Mouse (Mus musculus): Measurements from ENCODE around the gene Mst1.

DNA sequence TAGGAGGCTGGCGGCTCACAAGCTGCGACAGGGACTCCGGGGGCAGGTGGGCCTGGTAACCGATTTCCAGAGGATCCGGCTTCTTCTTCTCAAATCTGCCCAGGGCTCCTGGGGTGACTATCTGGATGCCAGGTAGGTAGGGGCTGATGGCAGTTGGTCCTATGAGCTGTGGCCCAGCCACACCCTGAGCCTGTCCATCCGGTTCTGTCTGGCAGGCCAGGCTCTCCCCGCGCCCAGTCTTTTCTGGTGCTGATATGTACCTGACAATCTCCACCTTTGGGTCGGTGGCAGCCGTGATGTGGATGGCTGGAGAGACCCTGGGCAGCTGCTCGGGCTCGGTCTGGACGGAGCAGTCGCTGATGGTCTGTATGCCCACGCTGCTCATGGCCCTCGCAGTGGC, 29.9 kb downstream of the Mst1 start:
- TF ChIP-seq CTCF (IDR thresholded peaks at IDR 0.05; ENCODE audit: control insufficient read depth, insufficient read depth, insufficient replicate concordance, low read depth, low read length) (no peak), POLR2A (IDR thresholded peaks at IDR 0.05; ENCODE audit: control insufficient read depth, low read depth, low read length) (no peak)

All from testis, adult 2 months (tissue).